Mouse (Mus musculus) mesoderm, embryonic 11.5 days (tissue): Measurements from ENCODE around the gene Cyyr1.

Experiments used
- DNase-seq: peaks from one replicate; pipeline ENCODE4 v3.0.0-alpha.2; 2012; ENCODE audit warnings: low read depth, low spot score

Cyyr1 gene

GRCm38 (mm10) chr16:85470057-85470456 is 83.1 kb downstream of the Cyyr1 start:
- no peak for DNase-seq

GRCm38 (mm10) chr16:85455043-85455442 is 98.2 kb downstream of the Cyyr1 start:
- no peak for DNase-seq

- peak; percentile 39 for DNase-seq
These were observed 106.9 kb downstream of the Cyyr1 start for GRCm38 (mm10) chr16:85446306-85446705.

- DNase-seq: no peak
These were observed 107.4 kb downstream of the Cyyr1 start for GRCm38 (mm10) chr16:85445801-85446200.

GRCm38 (mm10) chr16:85435427-85435826 is 117.8 kb downstream of the Cyyr1 start:
- DNase-seq: no peak

- no peak for DNase-seq
These were observed 124.0 kb downstream of the Cyyr1 start for GRCm38 (mm10) chr16:85429173-85429572.

- no peak for DNase-seq
These were observed 130.3 kb downstream of the Cyyr1 start for GRCm38 (mm10) chr16:85422889-85423288.

GRCm38 (mm10) chr16:85415415-85415814 is 137.8 kb downstream of the Cyyr1 start:
- no peak for DNase-seq

GRCm38 (mm10) chr16:85393430-85393948 is 159.7 kb downstream of the Cyyr1 start:
- DNase-seq: peak; percentile 14

- no peak for DNase-seq
These were observed 166.4 kb downstream of the Cyyr1 start for GRCm38 (mm10) chr16:85386801-85387200.
